Mouse (Mus musculus) thymus, postnatal 14 days (tissue): ENCODE data around the gene Vmn1r41.

Experiments used
- DNase-seq: peaks from one replicate; pipeline ENCODE4 v3.0.0; 2021

Vmn1r41 gene

GRCm38 (mm10) chr6:89740466-89740865 lies at the start of gene Vmn1r41:
Gene Vmn1r41 (plus strand): TSS chr6:89740766.
- DNase-seq = no peak

- DNase-seq = no peak
These were observed 33.9 kb upstream of the Vmn1r41 start for GRCm38 (mm10) chr6:89706624-89707023.

GRCm38 (mm10) chr6:89707240-89707639 lies 33.3 kb upstream of the Vmn1r41 start, which contains the start of gene Vmn1r40:
Gene Vmn1r40 (plus strand): TSS chr6:89707540.
- no peak for DNase-seq

- DNase-seq = no peak
These were observed 22.5 kb upstream of the Vmn1r41 start for GRCm38 (mm10) chr6:89718051-89718450.

- DNase-seq = no peak
These were observed 2.2 kb downstream of the Vmn1r41 start for GRCm38 (mm10) chr6:89742811-89743210.

- DNase-seq = no peak
These were observed 49.7 kb downstream of the Vmn1r41 start for GRCm38 (mm10) chr6:89790231-89790630.
